Mouse (Mus musculus) heart, embryonic 13.5 days (tissue): ENCODE data around the gene Selenok. TPM values are rescaled to one million over a fixed set of nuclear protein-coding genes. Genes with fewer than 3 reads are reported as not detected.

ENCODE experiments used
- ATAC-seq: fragments of 200-750 bp; cut with Nextera tagmentation; 2 replicates; pipeline ENCODE4 v1.8.0; 2017; ENCODE audit warnings: moderate TSS enrichment; ENCODE audit not compliant: insufficient number of reproducible peaks, low FRiP score, low TSS enrichment; ENCODE audit errors: extremely low read depth
- H3K27ac ChIP-seq: fragments of 300-500 bp; sonication (generic); replicated peaks from 2 replicates; pipeline ENCODE4 v1.5.1; 2015; ENCODE audit warnings: moderate library complexity, mild to moderate bottlenecking, inconsistent platforms
- H3K27me3 ChIP-seq: fragments of 300-500 bp; sonication (generic); replicated peaks from 2 replicates; pipeline ENCODE4 v1.6.1; 2015; ENCODE audit warnings: mild to moderate bottlenecking, inconsistent platforms
- H3K36me3 ChIP-seq: fragments of 300-500 bp; sonication (generic); 2 replicates; pipeline ENCODE4 v1.6.1; 2015; ENCODE audit warnings: mild to moderate bottlenecking, inconsistent platforms
- H3K4me1 ChIP-seq: fragments of 300-500 bp; sonication (generic); 2 replicates; pipeline ENCODE4 v1.6.1; 2015; ENCODE audit warnings: inconsistent platforms
- H3K4me2 ChIP-seq: fragments of 300-500 bp; sonication (generic); 2 replicates; pipeline ENCODE4 v1.6.1; 2015; ENCODE audit warnings: inconsistent platforms, mild to moderate bottlenecking, moderate library complexity
- H3K4me3 ChIP-seq: fragments of 300-500 bp; sonication (generic); 2 replicates; pipeline ENCODE4 v1.5.1; 2015; ENCODE audit warnings: moderate library complexity, mild to moderate bottlenecking, inconsistent platforms
- H3K9ac ChIP-seq: fragments of 300-500 bp; sonication (generic); 2 replicates; pipeline ENCODE4 v1.6.1; 2015; ENCODE audit warnings: inconsistent platforms, mild to moderate bottlenecking, moderate library complexity
- H3K9me3 ChIP-seq: fragments of 300-500 bp; sonication (generic); 2 replicates; pipeline ENCODE4 v1.6.1; 2016; ENCODE audit warnings: inconsistent platforms
- WGBS: fragments of 180-500 bp; shearing (Covaris S2); methylation state at CpG from one replicate; pipeline ENCODE4 v1.1.7; 2015; ENCODE audit warnings: mixed read lengths; 5-methylcytosine and 5-hydroxymethylcytosine counted together
- microRNA-seq: library from miRNA; unstranded; fragments of <30 nt; microRNA quantifications from one replicate; pipeline ENCODE4, GENCODE M21; 2016
- polyA plus RNA-seq: library from polyadenylated mRNA; unstranded; fragments of >200 nt; fragmentation: Nextera tagmentation; extraction: Ambion mirVana; gene quantifications from 2 replicates; pipeline ENCODE4 v1.2.1, GENCODE M21; 2015

The Selenok gene
- polyA plus RNA-seq, 1 experiment from 2014 or later: 197 TPM

DNA sequence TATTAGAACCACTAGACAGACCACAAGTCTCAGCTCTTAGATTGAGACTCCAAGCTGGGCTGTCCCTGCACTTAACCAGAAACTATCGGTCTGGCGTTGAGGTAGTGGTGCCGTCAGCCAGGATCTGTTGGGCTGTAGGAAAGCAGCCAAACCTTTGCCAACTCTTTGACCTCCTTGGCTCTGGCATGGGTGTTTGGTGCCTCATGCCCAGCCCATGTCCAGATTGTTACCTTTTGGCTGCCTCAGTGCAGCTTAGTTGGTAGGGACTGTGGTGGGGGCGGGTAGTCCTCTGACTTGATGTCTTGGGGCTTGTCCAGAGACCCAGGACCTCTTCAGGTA is 50.3 kb downstream of the Selenok start:
- no peak overlapping the region for H3K9ac ChIP-seq
- no peaks in the 10 kb centered on the region for H3K9me3 ChIP-seq
- no peak overlapping the region for H3K27ac ChIP-seq
- WGBS: 88% methylated on average over 4 of the region's 4 CpGs
- ATAC-seq: no peak
- H3K27me3 ChIP-seq: no peaks in the 10 kb centered on the region
- no peaks in the 10 kb centered on the region for H3K36me3 ChIP-seq
- no peak overlapping the region for H3K4me2 ChIP-seq
- no peak overlapping the region for H3K4me3 ChIP-seq
- no peaks in the 10 kb centered on the region for H3K4me1 ChIP-seq

DNA sequence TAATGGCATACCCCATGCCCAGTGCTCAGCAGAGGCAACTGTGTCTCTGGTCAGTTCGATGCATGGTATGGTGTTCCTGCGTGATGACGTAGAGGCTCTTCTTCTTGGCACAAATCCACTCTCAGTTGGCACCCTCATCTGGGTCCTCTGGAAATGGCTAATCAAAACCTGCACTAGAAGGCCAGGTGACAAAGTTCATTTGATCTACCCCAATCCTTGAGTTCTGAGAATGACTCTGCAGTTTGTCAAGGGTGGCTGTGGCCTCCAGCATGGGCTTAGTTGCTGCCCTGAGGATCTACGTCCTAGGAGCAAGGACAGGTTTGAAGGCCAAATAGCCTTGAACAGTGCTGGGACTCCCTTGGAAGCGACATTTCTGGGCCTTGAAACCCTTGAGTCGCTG is 50.7 kb downstream of the Selenok start:
- Histone ChIP-seq H3K9ac (no peak overlapping the region), H3K36me3 (no peaks in the 10 kb centered on the region), H3K27me3 (no peaks in the 10 kb centered on the region), H3K4me2 (no peak overlapping the region), H3K9me3 (no peaks in the 10 kb centered on the region), H3K4me1 (no peaks in the 10 kb centered on the region), H3K27ac (no peak overlapping the region), H3K4me3 (no peak overlapping the region)
- 88% methylated on average over 6 of the region's 6 CpGs for WGBS
- ATAC-seq: no peak

DNA sequence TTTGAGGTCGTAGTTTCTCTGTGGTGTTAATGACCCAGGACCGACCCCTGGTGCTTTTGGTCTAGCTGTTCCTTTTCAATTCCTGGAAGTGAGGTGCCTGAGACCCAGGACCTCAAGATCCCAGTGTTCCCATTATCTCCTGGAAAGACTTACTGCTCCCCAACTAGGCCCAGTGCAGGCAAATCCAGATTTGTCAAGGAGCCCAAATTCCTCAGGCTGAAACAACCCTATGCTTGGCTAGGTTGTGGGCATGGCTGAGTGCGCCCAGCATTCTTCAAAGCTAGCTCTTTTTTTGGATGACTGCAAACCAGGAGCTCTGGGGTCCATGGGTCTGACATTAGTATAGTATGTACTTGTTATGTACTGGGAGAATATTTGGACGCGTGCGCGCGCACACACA is 51.3 kb downstream of the Selenok start:
- WGBS: 90% methylated on average over 8 of the region's 8 CpGs
- Histone ChIP-seq H3K4me1 (no peaks in the 10 kb centered on the region), H3K27ac (no peak overlapping the region), H3K9ac (no peak overlapping the region), H3K4me2 (no peak overlapping the region), H3K9me3 (no peaks in the 10 kb centered on the region), H3K36me3 (no peaks in the 10 kb centered on the region), H3K4me3 (no peak overlapping the region), H3K27me3 (no peaks in the 10 kb centered on the region)
- ATAC-seq: no peak

DNA sequence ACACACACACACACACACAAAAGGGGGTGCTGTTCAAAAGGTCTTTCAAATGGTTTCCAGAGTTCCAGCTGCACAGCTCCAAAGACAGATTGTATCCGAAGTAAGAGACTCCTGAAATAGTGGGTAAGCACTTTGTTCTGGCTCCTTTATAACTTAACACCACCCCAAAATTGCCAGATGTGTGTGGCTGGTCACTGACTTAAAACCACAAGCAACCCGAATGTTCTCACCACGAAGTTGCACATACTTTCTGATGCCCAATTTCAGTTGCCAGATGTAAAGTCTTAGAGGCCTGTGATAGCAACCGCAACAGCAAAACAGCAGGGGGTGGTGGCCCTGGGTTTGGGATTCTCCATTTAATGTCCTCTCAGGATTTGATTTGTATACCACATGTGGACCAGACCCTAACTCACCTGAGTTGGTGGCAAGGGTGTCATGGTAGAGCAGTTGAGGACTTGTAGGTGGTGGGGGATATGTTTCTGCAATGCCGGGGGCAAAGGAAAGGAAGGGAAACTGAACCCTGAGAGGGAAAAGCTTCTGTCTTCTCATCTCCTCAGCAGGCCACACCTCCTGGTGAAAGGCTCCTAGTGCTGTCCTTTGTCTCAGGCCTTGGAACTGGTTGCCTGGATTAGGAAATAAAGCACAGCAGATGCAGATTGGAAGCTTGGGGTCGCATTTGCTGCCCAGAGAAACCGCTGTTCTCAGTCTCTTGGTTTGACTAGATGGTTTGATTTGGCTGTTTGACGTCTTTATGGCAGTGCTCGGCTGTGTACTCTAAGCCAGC is 51.9 kb downstream of the Selenok start:
- Histone ChIP-seq H3K9me3 (no peaks in the 10 kb centered on the region), H3K27ac (no peak overlapping the region), H3K4me2 (no peak overlapping the region), H3K36me3 (no peaks in the 10 kb centered on the region), H3K27me3 (no peaks in the 10 kb centered on the region), H3K4me3 (no peak overlapping the region), H3K9ac (no peak overlapping the region), H3K4me1 (no peaks in the 10 kb centered on the region)
- no peak for ATAC-seq
- 60% methylated on average over 9 of the region's 9 CpGs for whole genome bisulfite sequencing

DNA sequence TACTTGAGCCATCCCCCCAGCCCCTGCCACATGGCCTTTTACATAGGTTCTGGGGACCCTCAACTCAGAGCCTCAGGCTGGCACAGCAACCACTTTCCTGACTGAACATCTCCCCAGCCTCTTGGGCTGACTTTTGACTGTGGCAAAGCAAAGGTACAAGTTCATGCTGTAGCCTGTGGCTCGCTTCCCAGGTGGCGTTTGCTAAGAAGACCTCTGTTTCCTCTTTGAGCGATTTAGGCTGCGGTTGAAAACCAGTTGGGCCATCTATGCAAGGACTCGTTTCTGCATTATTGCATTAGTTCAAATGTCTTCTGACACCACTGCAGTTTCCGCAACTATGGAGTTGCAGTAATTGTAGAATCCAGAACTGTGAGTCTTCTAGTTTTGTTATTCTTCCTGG is 54.4 kb downstream of the Selenok start:
- Histone ChIP-seq H3K27ac (no peak overlapping the region), H3K36me3 (no peaks in the 10 kb centered on the region), H3K4me2 (no peak overlapping the region), H3K9me3 (no peaks in the 10 kb centered on the region), H3K4me3 (no peak overlapping the region), H3K4me1 (no peaks in the 10 kb centered on the region), H3K9ac (no peak overlapping the region), H3K27me3 (no peaks in the 10 kb centered on the region)
- no peak for ATAC-seq
- 87% methylated on average over 6 of the region's 6 CpGs for WGBS

DNA sequence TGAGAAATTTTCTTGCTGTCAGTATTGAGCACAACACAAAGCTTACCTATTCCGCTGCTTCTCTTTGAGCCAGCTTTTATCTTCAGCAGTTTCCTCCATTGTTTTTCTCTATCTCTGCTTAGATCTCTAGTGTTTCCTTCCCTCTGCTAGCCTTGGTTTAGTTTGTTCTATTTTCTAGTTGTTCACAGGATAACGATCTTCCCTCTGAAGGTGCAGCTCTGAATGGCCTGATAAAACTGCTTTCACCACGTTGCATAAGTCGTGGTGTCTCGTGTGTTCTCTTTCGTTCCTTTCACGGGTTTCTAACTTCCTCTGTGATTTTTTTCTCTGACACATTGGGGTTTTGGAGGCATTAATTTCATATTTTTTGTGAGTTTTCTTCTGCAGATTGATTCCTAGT is 56.3 kb downstream of the Selenok start:
- Histone ChIP-seq H3K9ac (no peak overlapping the region), H3K9me3 (no peaks in the 10 kb centered on the region), H3K4me1 (no peaks in the 10 kb centered on the region), H3K4me3 (no peak overlapping the region), H3K36me3 (no peaks in the 10 kb centered on the region), H3K27me3 (no peaks in the 10 kb centered on the region), H3K27ac (no peak overlapping the region), H3K4me2 (no peak overlapping the region)
- 45% methylated on average over 7 of the region's 7 CpGs for WGBS
- ATAC-seq: no peak

Small RNAs within 50 kb of the gene (microRNA-seq; reads per million reads assigned to microRNA genes)
- 0.82 reads per million for gene Mir6947

Other genes starting within 250 kb of the Selenok start
- 0.33 and 0.52 TPM in 2 replicates for gene Cacna2d3, start 246.4 kb upstream of the Selenok start, polyA plus RNA-seq
- gene Actr8, start 10.0 kb downstream of the Selenok start, polyA plus RNA-seq: 46.7 and 53.5 TPM in 2 replicates
- 0.28 and 0.32 TPM in 2 replicates for gene Il17rb, start 40.6 kb downstream of the Selenok start, polyA plus RNA-seq
- 0.32 and 0.56 TPM in 2 replicates for gene Chdh, start 40.7 kb downstream of the Selenok start, polyA plus RNA-seq